Mouse (Mus musculus) testis, postnatal 10 days (tissue): ENCODE measurements around the gene Gm525.
"Not testable (repeated sequence)": the region's sequence is repeated elsewhere in the genome, so short reads cannot be mapped to it uniquely, and the experiment has no call there.

Experiments used
- DNase-seq: peaks from one replicate; pipeline ENCODE4 v3.0.0; 2021; ENCODE audit warnings: low spot score

Gm525 gene

DNA sequence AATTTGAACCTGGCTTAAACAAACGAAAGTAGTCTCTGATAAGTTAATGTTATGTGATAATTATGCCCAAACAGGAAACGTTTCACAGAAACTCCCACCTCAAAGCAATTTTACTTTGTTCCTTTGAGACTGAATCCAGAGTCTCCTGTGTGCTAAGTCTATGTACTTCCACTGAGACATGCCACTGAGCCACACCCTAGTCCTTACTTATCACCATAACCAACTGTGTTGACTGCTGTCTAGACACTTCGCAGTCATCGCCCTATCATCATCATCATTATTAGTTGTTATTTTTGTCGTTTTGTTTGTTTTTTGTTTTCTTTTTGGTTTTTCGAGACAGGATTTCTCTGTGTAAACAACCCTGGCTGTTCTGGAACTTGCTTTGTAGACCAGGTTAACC lies 9.3 kb upstream of the Gm525 start:
- no peak for DNase-seq

DNA sequence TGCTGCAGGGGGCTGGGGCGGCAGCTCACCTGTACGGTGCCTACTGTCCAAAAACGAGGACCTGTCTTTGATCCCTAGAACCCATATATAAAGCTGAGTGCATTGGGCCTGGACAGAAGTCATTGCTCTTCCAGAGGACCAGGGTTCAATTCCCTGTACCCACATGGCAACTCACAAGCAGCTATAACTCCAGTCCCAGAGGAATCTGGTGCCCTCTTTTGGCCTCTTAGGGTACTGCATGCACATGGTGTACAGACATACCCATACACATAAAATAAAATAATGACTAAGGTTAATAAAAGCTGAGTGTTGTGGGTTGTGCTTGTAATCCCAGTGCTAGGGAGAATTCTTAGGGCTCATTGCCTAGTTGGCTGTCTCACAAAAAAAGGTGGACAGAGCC lies 8.3 kb upstream of the Gm525 start:
- DNase-seq = no peak

DNA sequence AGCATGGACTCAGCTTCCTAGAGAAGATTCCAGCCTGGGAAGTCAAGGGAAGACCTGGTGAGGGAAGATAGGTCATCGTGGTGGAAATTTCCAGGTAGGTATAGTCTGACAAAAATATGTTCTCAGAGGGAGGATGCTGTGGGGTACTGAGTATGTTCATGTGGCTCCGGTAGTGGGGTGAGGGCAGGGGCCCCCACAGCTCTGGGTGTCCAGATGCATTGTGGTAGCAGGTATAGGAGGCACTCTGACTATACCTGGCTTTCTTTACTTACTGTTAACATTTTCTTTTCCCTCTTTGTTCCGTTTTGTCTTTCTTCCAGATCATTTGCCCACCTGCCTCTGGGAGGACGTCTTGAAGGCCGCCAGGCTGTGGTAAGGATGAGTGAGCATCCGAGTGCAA lies 7.5 kb upstream of the Gm525 start:
- no peak for DNase-seq

- no peak for DNase-seq
Measured at GRCm38 (mm10) chr11:89066750-89067149, 6.9 kb upstream of the Gm525 start, which contains the start of gene Dgke. Gene Dgke, minus strand, starts transcription at chr11:89066850.

- DNase-seq = no peak
Measured at GRCm38 (mm10) chr11:89067301-89067822, 6.3 kb upstream of the Gm525 start.

GRCm38 (mm10) chr11:89067871-89068490 lies 5.7 kb upstream of the Gm525 start:
- DNase-seq = no peak

GRCm38 (mm10) chr11:89068649-89069048 lies 5.0 kb upstream of the Gm525 start:
- no peak for DNase-seq

DNA sequence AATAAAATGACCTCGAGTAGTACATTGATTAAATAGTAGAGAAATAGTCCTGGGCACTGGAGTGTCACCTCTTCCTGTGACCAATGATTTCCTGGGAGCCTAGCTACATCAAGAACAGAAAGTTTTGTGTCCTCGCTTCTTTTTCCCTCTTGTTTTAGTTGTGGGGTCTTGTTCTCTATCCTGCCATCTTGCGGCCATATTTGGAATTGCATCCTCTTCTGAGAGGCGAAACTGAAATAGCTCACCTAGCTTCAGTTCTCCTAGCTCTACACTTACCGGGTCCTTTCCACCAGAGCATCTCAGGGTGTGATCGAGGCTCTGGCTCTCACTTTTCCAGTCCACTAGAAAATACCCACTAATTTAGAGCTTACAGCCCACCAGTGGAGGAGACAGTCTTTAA lies 4.3 kb upstream of the Gm525 start:
- peak; percentile 75 for DNase-seq

DNA sequence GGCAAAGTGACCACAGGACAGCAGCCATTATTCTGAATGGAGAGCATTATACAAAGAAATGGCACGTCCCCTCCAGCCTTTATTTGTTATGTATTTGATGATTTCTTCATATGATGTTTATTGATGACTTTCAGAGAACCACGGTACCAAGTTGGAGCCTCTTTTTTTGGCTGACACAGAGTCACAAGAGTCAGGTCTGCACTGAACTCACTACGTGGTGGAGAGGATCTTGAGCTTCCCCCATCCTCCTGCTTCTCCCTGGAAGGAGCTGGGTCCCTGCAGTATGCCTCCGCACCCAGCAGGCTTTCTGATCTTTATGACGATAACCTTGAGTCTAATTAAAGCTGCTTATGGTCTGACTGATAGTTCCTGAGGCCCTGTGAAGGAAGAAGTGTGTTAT lies 2.1 kb upstream of the Gm525 start:
- no peak for DNase-seq

GRCm38 (mm10) chr11:89074783-89075413 lies 1.3 kb downstream of the Gm525 start:
- no peak for DNase-seq

GRCm38 (mm10) chr11:89076370-89076821 lies 2.8 kb downstream of the Gm525 start:
- DNase-seq = no peak

DNA sequence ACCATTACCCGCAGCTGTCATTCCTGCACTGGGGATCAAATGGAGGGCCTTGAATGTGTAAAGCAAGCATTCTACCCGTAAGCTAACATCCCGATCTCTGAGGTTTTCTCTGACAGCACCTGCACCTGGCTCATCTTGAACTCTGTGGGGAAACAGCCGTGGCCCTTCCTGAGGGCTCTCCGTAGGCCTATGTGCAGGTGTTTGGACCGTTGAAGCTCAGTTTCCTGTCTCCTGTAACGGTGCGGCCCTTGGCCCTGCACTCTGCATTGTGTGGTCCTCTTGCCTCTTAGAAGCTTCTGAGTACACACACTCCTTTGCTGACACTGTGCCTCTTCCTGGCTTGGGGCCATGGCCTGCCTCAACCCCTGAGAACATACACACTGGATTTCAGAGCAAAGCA lies 4.0 kb downstream of the Gm525 start:
- no peak for DNase-seq

- no peak for DNase-seq
Measured at GRCm38 (mm10) chr11:89078305-89078704, 4.7 kb downstream of the Gm525 start.

- no peak for DNase-seq
Measured at GRCm38 (mm10) chr11:89078996-89079680, 5.5 kb downstream of the Gm525 start.

- not testable (repeated sequence) for DNase-seq
Measured at GRCm38 (mm10) chr11:89081906-89082305, 8.3 kb downstream of the Gm525 start.

DNA sequence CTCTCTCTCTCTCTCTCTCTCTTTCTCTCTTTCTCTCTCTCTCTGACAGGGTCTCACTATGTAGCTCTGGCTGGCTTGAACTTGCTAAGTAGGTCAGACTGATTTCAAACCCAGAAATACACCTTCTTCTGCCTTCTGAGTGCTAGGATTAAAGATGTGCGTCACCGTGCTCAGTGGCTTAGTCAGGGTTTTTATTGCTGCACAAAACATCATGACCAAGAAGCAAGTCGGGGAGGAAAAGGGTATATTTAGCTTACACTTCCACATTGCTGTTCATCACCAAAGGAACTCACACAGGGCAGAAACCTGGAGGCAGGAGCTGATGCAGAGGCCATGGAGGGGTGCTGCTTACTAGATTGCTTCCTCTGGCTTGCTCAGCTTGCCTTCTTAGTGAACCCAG lies 9.1 kb downstream of the Gm525 start:
- DNase-seq = not testable (repeated sequence)

GRCm38 (mm10) chr11:89084601-89085000 lies 11.0 kb downstream of the Gm525 start:
- DNase-seq = no peak

DNA sequence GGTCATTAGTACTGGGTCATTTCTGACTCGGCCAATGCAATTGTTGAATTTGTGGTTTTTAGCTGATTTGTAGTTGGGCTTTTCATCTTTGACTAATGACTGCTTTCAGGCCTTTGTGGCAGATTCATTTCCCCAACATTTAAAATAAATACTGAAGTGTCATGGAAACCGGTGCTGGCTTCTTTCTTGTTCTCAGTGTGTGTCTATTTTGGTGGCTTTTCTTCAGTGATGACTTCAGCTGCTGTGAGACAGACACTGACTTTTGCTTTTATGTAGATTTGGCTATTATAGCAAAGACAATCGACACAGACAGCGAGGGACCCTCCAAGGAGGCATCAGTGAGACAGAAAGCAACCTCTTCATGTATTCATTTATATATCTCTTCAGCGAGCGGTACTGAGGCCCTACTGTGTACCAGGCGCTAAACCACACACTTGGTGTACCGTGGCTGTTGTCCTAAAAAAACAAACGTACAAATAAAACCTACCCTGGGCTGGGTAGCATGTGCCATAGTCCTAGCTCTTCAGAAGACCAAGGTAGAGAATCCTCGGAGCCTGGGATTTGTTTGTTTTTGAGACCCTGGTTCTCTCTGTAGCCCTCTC lies 12.7 kb downstream of the Gm525 start:
- no peak for DNase-seq

- DNase-seq = no peak
Measured at GRCm38 (mm10) chr11:89088754-89089153, 15.1 kb downstream of the Gm525 start.

- not testable (repeated sequence) for DNase-seq
Measured at GRCm38 (mm10) chr11:89090359-89090758, 16.7 kb downstream of the Gm525 start.

GRCm38 (mm10) chr11:89092714-89093113 lies 19.1 kb downstream of the Gm525 start:
- DNase-seq = no peak

- DNase-seq = no peak
Measured at GRCm38 (mm10) chr11:89095306-89095705, 21.7 kb downstream of the Gm525 start.

- not testable (repeated sequence) for DNase-seq
Measured at GRCm38 (mm10) chr11:89097292-89097691, 23.7 kb downstream of the Gm525 start.
